Mouse (Mus musculus): ENCODE measurements around the gene Tspan9. TPM values are rescaled to one million over a fixed set of nuclear protein-coding genes. Genes with fewer than 3 reads are reported as not detected.

Tspan9 gene
- polyA plus RNA-seq, 1 experiment from 2014 or later: 100 TPM

- peaks cover 37% of the 10 kb centered on the region for H3K4me1 ChIP-seq (ENCODE audit: control insufficient read depth, insufficient read depth, low read length)
- peak overlapping the region; percentile 64 for H3K9ac ChIP-seq (ENCODE audit: low read depth, low read length)
- peak overlapping the region; percentile 42; the same call in 1 of the 2 replicates for H3K27ac ChIP-seq (ENCODE audit: low read depth, low read length)
- H3K9me3 ChIP-seq (ENCODE audit: control insufficient read depth, low read length): no peaks in the 10 kb centered on the region
- H3K27me3 ChIP-seq (ENCODE audit: control insufficient read depth, insufficient read depth, low read length): peaks cover 8% of the 10 kb centered on the region; the same call in 1 of the 2 replicates
- peak overlapping the region; percentile 97 for H3K4me2 ChIP-seq (replicated peaks; ENCODE audit: low read depth, low read length)
- ATAC-seq (ENCODE audit: low FRiP score, low TSS enrichment): peak; percentile 82
- H3K36me3 ChIP-seq (ENCODE audit: control insufficient read depth, insufficient read depth, low read length): no peaks in the 10 kb centered on the region
- peak overlapping the region; percentile 54 for H3K4me3 ChIP-seq (ENCODE audit: low read length)
- WGBS: 1% methylated on average over 78 of the region's 80 CpGs
These were observed 108.8 kb downstream of the Tspan9 start for GRCm38 (mm10) chr6:128034317-128035249.

GRCm38 (mm10) chr6:128033868-128034250 lies 109.5 kb downstream of the Tspan9 start:
- H3K4me3 ChIP-seq (ENCODE audit: low read length): peak overlapping the region; percentile 54
- H3K9ac ChIP-seq (ENCODE audit: low read depth, low read length): peak overlapping the region; percentile 64; the same call in 1 of the 2 replicates
- no peak overlapping the region for H3K27ac ChIP-seq (ENCODE audit: low read depth, low read length)
- ATAC-seq (ENCODE audit: low FRiP score, low TSS enrichment): no peak
- H3K36me3 ChIP-seq (ENCODE audit: control insufficient read depth, insufficient read depth, low read length): no peaks in the 10 kb centered on the region
- peaks cover 8% of the 10 kb centered on the region; the same call in 1 of the 2 replicates for H3K27me3 ChIP-seq (ENCODE audit: control insufficient read depth, insufficient read depth, low read length)
- H3K4me1 ChIP-seq (ENCODE audit: control insufficient read depth, insufficient read depth, low read length): peaks cover 37% of the 10 kb centered on the region
- 20% methylated on average over 4 of the region's 4 CpGs for WGBS
- H3K9me3 ChIP-seq (ENCODE audit: control insufficient read depth, low read length): no peaks in the 10 kb centered on the region
- peak overlapping the region; percentile 97 for H3K4me2 ChIP-seq (replicated peaks; ENCODE audit: low read depth, low read length)

GRCm38 (mm10) chr6:128033172-128033867 lies 110.1 kb downstream of the Tspan9 start:
- H3K27ac ChIP-seq (ENCODE audit: low read depth, low read length): no peak overlapping the region
- 54% methylated on average over 11 of the region's 11 CpGs for WGBS
- H3K4me3 ChIP-seq (ENCODE audit: low read length): peak overlapping the region; percentile 54; the same call in 1 of the 2 replicates
- H3K4me2 ChIP-seq (replicated peaks; ENCODE audit: low read depth, low read length): peak overlapping the region; percentile 97
- no peaks in the 10 kb centered on the region for H3K36me3 ChIP-seq (ENCODE audit: control insufficient read depth, insufficient read depth, low read length)
- peaks cover 37% of the 10 kb centered on the region for H3K4me1 ChIP-seq (ENCODE audit: control insufficient read depth, insufficient read depth, low read length)
- no peaks in the 10 kb centered on the region for H3K9me3 ChIP-seq (ENCODE audit: control insufficient read depth, low read length)
- ATAC-seq (ENCODE audit: low FRiP score, low TSS enrichment): no peak
- H3K9ac ChIP-seq (ENCODE audit: low read depth, low read length): no peak overlapping the region
- peaks cover 8% of the 10 kb centered on the region; the same call in 1 of the 2 replicates for H3K27me3 ChIP-seq (ENCODE audit: control insufficient read depth, insufficient read depth, low read length)

GRCm38 (mm10) chr6:128032252-128033171 lies 110.9 kb downstream of the Tspan9 start:
- no peak for ATAC-seq (ENCODE audit: low FRiP score, low TSS enrichment)
- Histone ChIP-seq H3K36me3 (ENCODE audit: control insufficient read depth, insufficient read depth, low read length) (no peaks in the 10 kb centered on the region), H3K27me3 (ENCODE audit: control insufficient read depth, insufficient read depth, low read length) (peaks cover 8% of the 10 kb centered on the region; the same call in 1 of the 2 replicates), H3K4me1 (ENCODE audit: control insufficient read depth, insufficient read depth, low read length) (peaks cover 37% of the 10 kb centered on the region), H3K9me3 (ENCODE audit: control insufficient read depth, low read length) (no peaks in the 10 kb centered on the region), H3K9ac (ENCODE audit: low read depth, low read length) (no peak overlapping the region), H3K4me3 (ENCODE audit: low read length) (peak overlapping the region; percentile 54; the same call in 1 of the 2 replicates), H3K27ac (ENCODE audit: low read depth, low read length) (no peak overlapping the region), H3K4me2 (replicated peaks; ENCODE audit: low read depth, low read length) (peak overlapping the region; percentile 97)
- WGBS: 33% methylated on average over 16 of the region's 16 CpGs

GRCm38 (mm10) chr6:128031584-128031983 lies 111.8 kb downstream of the Tspan9 start:
- Histone ChIP-seq H3K27ac (ENCODE audit: low read depth, low read length) (no peak overlapping the region), H3K4me2 (replicated peaks; ENCODE audit: low read depth, low read length) (no peak overlapping the region), H3K36me3 (ENCODE audit: control insufficient read depth, insufficient read depth, low read length) (no peaks in the 10 kb centered on the region), H3K9me3 (ENCODE audit: control insufficient read depth, low read length) (no peaks in the 10 kb centered on the region), H3K27me3 (ENCODE audit: control insufficient read depth, insufficient read depth, low read length) (peaks cover 8% of the 10 kb centered on the region; the same call in 1 of the 2 replicates), H3K9ac (ENCODE audit: low read depth, low read length) (no peak overlapping the region), H3K4me1 (ENCODE audit: control insufficient read depth, insufficient read depth, low read length) (peaks cover 35% of the 10 kb centered on the region), H3K4me3 (ENCODE audit: low read length) (no peak overlapping the region)
- 59% methylated on average over 2 of the region's 2 CpGs for WGBS
- ATAC-seq (ENCODE audit: low FRiP score, low TSS enrichment): no peak

GRCm38 (mm10) chr6:128031096-128031495 lies 112.3 kb downstream of the Tspan9 start:
- no peaks in the 10 kb centered on the region for H3K9me3 ChIP-seq (ENCODE audit: control insufficient read depth, low read length)
- H3K4me3 ChIP-seq (ENCODE audit: low read length): no peak overlapping the region
- H3K4me1 ChIP-seq (ENCODE audit: control insufficient read depth, insufficient read depth, low read length): peaks cover 30% of the 10 kb centered on the region
- no peaks in the 10 kb centered on the region for H3K36me3 ChIP-seq (ENCODE audit: control insufficient read depth, insufficient read depth, low read length)
- no peak overlapping the region for H3K9ac ChIP-seq (ENCODE audit: low read depth, low read length)
- ATAC-seq (ENCODE audit: low FRiP score, low TSS enrichment): no peak
- no peak overlapping the region for H3K4me2 ChIP-seq (replicated peaks; ENCODE audit: low read depth, low read length)
- H3K27ac ChIP-seq (ENCODE audit: low read depth, low read length): no peak overlapping the region
- 60% methylated on average over 4 of the region's 4 CpGs for WGBS
- peaks cover 8% of the 10 kb centered on the region; the same call in 1 of the 2 replicates for H3K27me3 ChIP-seq (ENCODE audit: control insufficient read depth, insufficient read depth, low read length)

- Histone ChIP-seq H3K4me1 (ENCODE audit: control insufficient read depth, insufficient read depth, low read length) (peaks cover 24% of the 10 kb centered on the region), H3K27me3 (ENCODE audit: control insufficient read depth, insufficient read depth, low read length) (peaks cover 8% of the 10 kb centered on the region; the same call in 1 of the 2 replicates), H3K27ac (ENCODE audit: low read depth, low read length) (no peak overlapping the region), H3K4me3 (ENCODE audit: low read length) (no peak overlapping the region), H3K36me3 (ENCODE audit: control insufficient read depth, insufficient read depth, low read length) (no peaks in the 10 kb centered on the region), H3K4me2 (replicated peaks; ENCODE audit: low read depth, low read length) (no peak overlapping the region), H3K9me3 (ENCODE audit: control insufficient read depth, low read length) (no peaks in the 10 kb centered on the region), H3K9ac (ENCODE audit: low read depth, low read length) (no peak overlapping the region)
- 77% methylated on average over 6 of the region's 6 CpGs for whole genome bisulfite sequencing
- no peak for ATAC-seq (ENCODE audit: low FRiP score, low TSS enrichment)
These were observed 112.9 kb downstream of the Tspan9 start for GRCm38 (mm10) chr6:128030475-128030874.

All from kidney, embryonic 14.5 days (tissue).